Mouse (Mus musculus): Measurements from ENCODE around the gene Dscaml1. TPM values are rescaled to one million over a fixed set of nuclear protein-coding genes. Genes with fewer than 3 reads are reported as not detected.
"Not testable (repeated sequence)": the region's sequence is repeated elsewhere in the genome, so short reads cannot be mapped to it uniquely, and the experiment has no call there.

The Dscaml1 gene
- polyA plus RNA-seq, 1 experiment: 32.4 TPM

GRCm38 (mm10) chr9:45769596-45769995 lies 343.2 kb downstream of the Dscaml1 start:
- Histone ChIP-seq H3K27ac (ENCODE audit: control insufficient read depth, insufficient read depth, low read depth, low read length) (no peak overlapping the region), H3K4me1 (ENCODE audit: control insufficient read depth, insufficient read depth, low read length) (peaks cover 19% of the 10 kb centered on the region), H3K27me3 (ENCODE audit: control insufficient read depth, insufficient read depth, low read length) (no peaks in the 10 kb centered on the region), H3K36me3 (ENCODE audit: control insufficient read depth, insufficient read depth, low read length) (no peaks in the 10 kb centered on the region; the same call in 1 of the 2 replicates), H3K4me3 (ENCODE audit: control insufficient read depth, low read depth, low read length) (no peak overlapping the region)
- TF ChIP-seq POLR2A (IDR thresholded peaks at IDR 0.05; ENCODE audit: control insufficient read depth, low read depth, low read length) (no peak), CTCF (IDR thresholded peaks at IDR 0.05; ENCODE audit: control insufficient read depth, insufficient read depth, insufficient replicate concordance, low read depth, low read length) (no peak)

GRCm38 (mm10) chr9:45774088-45774487 lies 347.7 kb downstream of the Dscaml1 start:
- H3K4me3 ChIP-seq (ENCODE audit: control insufficient read depth, low read depth, low read length): no peak overlapping the region
- peaks cover under 1% of the 10 kb centered on the region for H3K4me1 ChIP-seq (ENCODE audit: control insufficient read depth, insufficient read depth, low read length)
- H3K36me3 ChIP-seq (ENCODE audit: control insufficient read depth, insufficient read depth, low read length): no peaks in the 10 kb centered on the region; the same call in 1 of the 2 replicates
- H3K27ac ChIP-seq (ENCODE audit: control insufficient read depth, insufficient read depth, low read depth, low read length): no peak overlapping the region
- TF ChIP-seq CTCF (IDR thresholded peaks at IDR 0.05; ENCODE audit: control insufficient read depth, insufficient read depth, insufficient replicate concordance, low read depth, low read length) (no peak), POLR2A (IDR thresholded peaks at IDR 0.05; ENCODE audit: control insufficient read depth, low read depth, low read length) (no peak)
- H3K27me3 ChIP-seq (ENCODE audit: control insufficient read depth, insufficient read depth, low read length): no peaks in the 10 kb centered on the region

- not testable (repeated sequence) for H3K36me3 ChIP-seq (ENCODE audit: control insufficient read depth, insufficient read depth, low read length); H3K4me1 ChIP-seq (ENCODE audit: control insufficient read depth, insufficient read depth, low read length); H3K4me3 ChIP-seq (ENCODE audit: control insufficient read depth, low read depth, low read length); H3K27ac ChIP-seq (ENCODE audit: control insufficient read depth, insufficient read depth, low read depth, low read length); H3K27me3 ChIP-seq (ENCODE audit: control insufficient read depth, insufficient read depth, low read length)
These were observed 349.7 kb downstream of the Dscaml1 start for GRCm38 (mm10) chr9:45776176-45776575.

GRCm38 (mm10) chr9:45779201-45779600 lies 352.8 kb downstream of the Dscaml1 start:
- Histone ChIP-seq H3K27ac (ENCODE audit: control insufficient read depth, insufficient read depth, low read depth, low read length) (no peak overlapping the region), H3K4me3 (ENCODE audit: control insufficient read depth, low read depth, low read length) (no peak overlapping the region), H3K27me3 (ENCODE audit: control insufficient read depth, insufficient read depth, low read length) (no peaks in the 10 kb centered on the region), H3K36me3 (ENCODE audit: control insufficient read depth, insufficient read depth, low read length) (no peaks in the 10 kb centered on the region), H3K4me1 (ENCODE audit: control insufficient read depth, insufficient read depth, low read length) (no peaks in the 10 kb centered on the region)
- TF ChIP-seq POLR2A (IDR thresholded peaks at IDR 0.05; ENCODE audit: control insufficient read depth, low read depth, low read length): no peak
- TF ChIP-seq CTCF (IDR thresholded peaks at IDR 0.05; ENCODE audit: control insufficient read depth, insufficient read depth, insufficient replicate concordance, low read depth, low read length): no peak

GRCm38 (mm10) chr9:45783249-45784069 lies 357.0 kb downstream of the Dscaml1 start:
- Histone ChIP-seq H3K4me3 (ENCODE audit: control insufficient read depth, low read depth, low read length) (no peak overlapping the region), H3K27ac (ENCODE audit: control insufficient read depth, insufficient read depth, low read depth, low read length) (no peak overlapping the region), H3K36me3 (ENCODE audit: control insufficient read depth, insufficient read depth, low read length) (no peaks in the 10 kb centered on the region; the same call in 1 of the 2 replicates), H3K27me3 (ENCODE audit: control insufficient read depth, insufficient read depth, low read length) (no peaks in the 10 kb centered on the region), H3K4me1 (ENCODE audit: control insufficient read depth, insufficient read depth, low read length) (no peaks in the 10 kb centered on the region)
- no peak for TF ChIP-seq POLR2A (IDR thresholded peaks at IDR 0.05; ENCODE audit: control insufficient read depth, low read depth, low read length)
- no peak for TF ChIP-seq CTCF (IDR thresholded peaks at IDR 0.05; ENCODE audit: control insufficient read depth, insufficient read depth, insufficient replicate concordance, low read depth, low read length)

- TF ChIP-seq POLR2A (IDR thresholded peaks at IDR 0.05; ENCODE audit: control insufficient read depth, low read depth, low read length) (no peak), CTCF (IDR thresholded peaks at IDR 0.05; ENCODE audit: control insufficient read depth, insufficient read depth, insufficient replicate concordance, low read depth, low read length) (no peak)
- Histone ChIP-seq H3K4me1 (ENCODE audit: control insufficient read depth, insufficient read depth, low read length) (no peaks in the 10 kb centered on the region), H3K36me3 (ENCODE audit: control insufficient read depth, insufficient read depth, low read length) (no peaks in the 10 kb centered on the region; the same call in 1 of the 2 replicates), H3K27ac (ENCODE audit: control insufficient read depth, insufficient read depth, low read depth, low read length) (no peak overlapping the region), H3K27me3 (ENCODE audit: control insufficient read depth, insufficient read depth, low read length) (no peaks in the 10 kb centered on the region), H3K4me3 (ENCODE audit: control insufficient read depth, low read depth, low read length) (no peak overlapping the region)
These were observed 360.6 kb downstream of the Dscaml1 start for GRCm38 (mm10) chr9:45787071-45787470.

GRCm38 (mm10) chr9:45787547-45787946 lies 361.1 kb downstream of the Dscaml1 start:
- Histone ChIP-seq H3K27ac (ENCODE audit: control insufficient read depth, insufficient read depth, low read depth, low read length) (no peak overlapping the region), H3K4me1 (ENCODE audit: control insufficient read depth, insufficient read depth, low read length) (no peaks in the 10 kb centered on the region), H3K36me3 (ENCODE audit: control insufficient read depth, insufficient read depth, low read length) (no peaks in the 10 kb centered on the region; the same call in 1 of the 2 replicates)

More at GRCm38 (mm10) chr9:45787547-45787946, 361.1 kb downstream of the Dscaml1 start:
- Histone ChIP-seq H3K4me3 (ENCODE audit: control insufficient read depth, low read depth, low read length) (no peak overlapping the region), H3K27me3 (ENCODE audit: control insufficient read depth, insufficient read depth, low read length) (no peaks in the 10 kb centered on the region)
- TF ChIP-seq CTCF (IDR thresholded peaks at IDR 0.05; ENCODE audit: control insufficient read depth, insufficient read depth, insufficient replicate concordance, low read depth, low read length) (no peak), POLR2A (IDR thresholded peaks at IDR 0.05; ENCODE audit: control insufficient read depth, low read depth, low read length) (no peak)
